Mouse (Mus musculus) adrenal gland, adult 10 weeks (tissue): ENCODE measurements around the gene Tspear. TPM values are rescaled to one million over a fixed set of nuclear protein-coding genes. Genes with fewer than 3 reads are reported as not detected.

Source experiments
- polyA plus RNA-seq: library from polyadenylated mRNA; stranded (reverse); fragments of 350-450 nt; fragmentation: Illumina TruSeq; extraction: RNeasy Lipid Tissue Mini Kit (QIAGEN cat#74804); gene quantifications from one replicate; pipeline ENCODE4 v1.2.3, GENCODE M21; 2014; ENCODE audit warnings: low read depth, low replicate concordance

The Tspear gene
- not detected for polyA plus RNA-seq

GRCm38 (mm10) chr10:77685895-77686664, at the start of gene Tspear:
Gene Tspear, plus strand, starts transcription at chr10:77686569.

GRCm38 (mm10) chr10:77690356-77690807, 4.0 kb downstream of the Tspear start, which contains the start of gene Gm19402:
Gene Gm19402, minus strand, starts transcription at chr10:77690757.

GRCm38 (mm10) chr10:77697133-77697532, 10.8 kb downstream of the Tspear start, which contains the start of gene Gm9508:
Gene Gm9508, minus strand, starts transcription at chr10:77697233.

GRCm38 (mm10) chr10:77706326-77706725, 20.0 kb downstream of the Tspear start, which contains the start of gene Gm10272:
Gene Gm10272, plus strand, starts transcription at chr10:77706626.

DNA sequence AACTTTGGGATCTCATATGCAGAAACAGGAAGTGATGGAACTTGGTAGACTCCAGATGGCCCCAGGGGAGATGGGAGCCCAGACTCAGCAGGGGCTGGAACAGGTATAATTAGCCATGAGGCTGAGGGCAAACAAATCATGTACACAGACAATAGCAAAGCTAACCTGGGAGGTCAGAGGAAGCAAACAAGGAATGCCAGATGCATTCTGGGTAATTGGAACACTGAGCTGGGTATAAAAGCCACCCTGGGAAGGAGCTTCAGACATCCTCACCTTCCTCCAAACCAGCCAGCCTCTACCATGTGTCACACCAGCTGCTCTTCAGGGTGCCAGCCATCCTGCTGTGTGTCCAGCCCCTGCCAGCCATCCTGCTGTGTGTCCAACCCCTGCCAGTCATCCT, 24.8 kb downstream of the Tspear start, which contains the start of gene Gm10024:
TSS of gene Gm10024 (plus strand) at position 301 of the 400 bp plus-strand sequence.

DNA sequence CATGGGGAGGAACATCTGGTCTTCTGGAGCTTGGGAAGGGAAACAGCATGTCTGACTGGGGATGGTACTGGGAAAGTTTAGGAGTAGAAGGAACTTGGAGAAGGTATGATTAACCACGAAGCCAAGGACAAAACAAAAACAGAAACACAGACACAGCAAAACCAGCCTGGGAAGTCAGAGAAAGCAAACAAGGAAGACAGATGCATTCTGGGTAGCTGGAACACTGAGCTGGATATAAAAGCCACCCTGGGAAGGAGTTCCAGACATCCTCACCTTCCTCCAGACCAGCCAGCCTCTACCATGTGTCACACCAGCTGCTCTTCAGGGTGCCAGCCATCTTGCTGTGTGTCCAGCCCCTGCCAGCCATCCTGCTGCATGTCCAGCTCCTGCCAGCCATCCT, 29.1 kb downstream of the Tspear start, which contains the start of gene Gm10142:
TSS of gene Gm10142 (plus strand) at position 301 of the 400 bp plus-strand sequence.

DNA sequence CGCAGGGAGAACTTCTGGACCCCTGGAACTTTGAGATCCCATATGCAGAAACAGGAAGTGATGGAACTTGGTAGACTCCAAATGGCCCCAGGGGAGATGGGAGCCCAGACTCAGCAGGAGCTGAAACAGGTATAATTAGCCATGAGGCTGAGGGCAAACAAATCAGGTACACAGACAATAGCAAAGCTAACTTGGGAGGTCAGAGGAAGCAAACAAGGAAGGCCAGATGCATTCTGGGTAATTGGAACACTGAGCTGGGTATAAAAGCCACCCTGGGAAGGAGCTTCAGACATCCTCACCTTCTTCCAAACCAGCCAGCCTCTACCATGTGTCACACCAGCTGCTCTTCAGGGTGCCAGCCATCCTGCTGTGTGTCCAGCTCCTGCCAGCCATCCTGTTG, 33.9 kb downstream of the Tspear start, which contains the start of gene Krtap12-1:
TSS of gene Krtap12-1 (plus strand) at position 301 of the 400 bp plus-strand sequence.

DNA sequence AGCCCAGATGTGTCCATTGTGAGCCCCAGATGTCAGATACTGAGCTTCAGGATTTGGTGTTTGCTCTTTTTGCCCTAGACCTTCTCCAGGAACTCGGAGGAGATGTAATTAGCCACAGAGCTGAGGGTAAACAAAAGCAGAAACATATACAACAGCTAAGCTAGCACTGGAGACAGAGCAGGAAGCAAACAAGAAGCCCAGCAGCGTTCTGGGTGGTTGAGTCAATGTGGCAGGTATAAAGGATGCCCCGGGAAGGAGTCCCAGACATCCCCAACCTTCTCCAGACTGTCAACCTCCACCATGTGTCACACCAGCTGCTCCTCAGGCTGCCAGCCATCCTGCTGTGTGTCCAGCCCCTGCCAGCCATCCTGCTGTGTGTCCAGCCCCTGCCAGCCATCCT, 39.8 kb downstream of the Tspear start, which contains the start of gene Gm10100:
TSS of gene Gm10100 (plus strand) at position 301 of the 400 bp plus-strand sequence.

DNA sequence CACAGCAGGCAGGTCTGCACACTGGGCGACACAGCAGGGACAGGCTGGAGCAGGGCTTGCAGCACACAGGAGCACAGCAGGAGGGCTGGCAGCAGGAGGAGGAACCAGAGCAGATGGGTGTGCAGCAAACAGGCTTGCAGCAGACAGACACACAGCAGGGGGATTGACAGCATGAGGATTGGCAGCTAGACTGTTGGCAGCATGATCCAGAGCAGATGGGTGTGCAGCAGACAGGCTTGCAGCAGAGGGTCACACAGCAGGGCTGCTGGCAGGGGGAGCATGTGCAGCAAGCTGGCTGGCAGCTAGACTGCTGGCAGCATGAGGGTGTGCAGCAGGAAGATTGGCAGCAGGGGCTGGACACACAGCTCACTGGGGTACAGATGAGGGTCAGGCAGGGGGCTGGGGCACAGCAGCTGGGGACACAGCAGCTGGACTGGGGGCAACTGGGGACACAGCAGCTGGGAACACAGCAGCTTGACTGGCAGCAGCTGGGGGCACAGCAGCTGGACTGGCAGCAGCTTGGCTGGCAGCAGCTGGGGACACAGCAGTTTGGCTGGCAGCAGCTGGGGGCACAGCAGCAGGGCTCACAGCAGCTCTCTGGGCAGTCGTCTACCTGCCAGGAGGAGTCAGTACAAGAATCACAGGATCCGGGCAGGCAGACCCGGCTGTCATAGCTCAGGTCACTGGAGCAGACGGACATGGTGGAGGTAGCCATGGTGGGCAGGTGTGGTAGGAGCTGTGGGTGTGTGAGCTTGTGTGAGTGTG, 55.7 kb downstream of the Tspear start, which contains the start of gene Gm18596:
TSS of gene Gm18596 (minus strand) at position 715 of the 765 bp plus-strand sequence.

GRCm38 (mm10) chr10:77751254-77751653, 64.9 kb downstream of the Tspear start, which contains the start of gene Gm9736:
Gene Gm9736, minus strand, starts transcription at chr10:77751354.

DNA sequence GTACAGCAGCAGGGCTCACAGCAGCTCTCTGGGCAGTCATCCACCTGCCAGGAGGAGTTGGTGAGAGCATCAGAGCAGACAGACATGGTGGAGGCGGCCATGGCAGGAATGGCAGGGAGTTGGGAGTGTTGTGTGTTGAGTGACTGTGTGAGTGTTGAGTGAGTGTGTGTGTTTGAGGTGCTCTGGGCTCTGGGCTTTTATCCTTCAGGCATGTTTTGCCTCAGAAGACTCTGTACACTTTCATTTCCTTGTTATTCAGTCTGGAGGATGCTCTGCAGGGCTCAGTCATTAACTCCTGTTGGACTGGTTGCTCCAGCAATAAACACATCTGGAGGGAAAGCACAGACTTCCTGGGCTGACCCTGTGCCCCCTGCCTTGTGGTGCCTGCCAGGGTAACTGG, 73.2 kb downstream of the Tspear start, which contains the start of gene Gm3233:
TSS of gene Gm3233 (minus strand) at position 101 of the 400 bp plus-strand sequence.

DNA sequence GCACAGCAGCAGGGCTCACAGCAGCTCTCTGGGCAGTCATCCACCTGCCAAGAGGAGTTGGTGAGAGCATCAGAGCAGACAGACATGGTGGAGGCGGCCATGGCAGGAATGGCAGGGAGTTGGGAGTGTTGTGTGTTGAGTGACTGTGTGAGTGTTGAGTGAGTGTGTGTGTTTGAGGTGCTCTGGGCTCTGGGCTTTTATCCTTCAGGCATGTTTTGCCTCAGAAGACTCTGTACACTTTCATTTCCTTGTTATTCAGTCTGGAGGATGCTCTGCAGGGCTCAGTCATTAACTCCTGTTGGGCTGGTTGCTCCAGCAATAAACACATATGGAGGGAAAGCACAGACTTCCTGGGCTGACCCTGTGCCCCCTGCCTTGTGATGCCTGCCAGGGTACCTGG, 84.9 kb downstream of the Tspear start, which contains the start of gene Gm3238:
TSS of gene Gm3238 (minus strand) at position 101 of the 400 bp plus-strand sequence.

DNA sequence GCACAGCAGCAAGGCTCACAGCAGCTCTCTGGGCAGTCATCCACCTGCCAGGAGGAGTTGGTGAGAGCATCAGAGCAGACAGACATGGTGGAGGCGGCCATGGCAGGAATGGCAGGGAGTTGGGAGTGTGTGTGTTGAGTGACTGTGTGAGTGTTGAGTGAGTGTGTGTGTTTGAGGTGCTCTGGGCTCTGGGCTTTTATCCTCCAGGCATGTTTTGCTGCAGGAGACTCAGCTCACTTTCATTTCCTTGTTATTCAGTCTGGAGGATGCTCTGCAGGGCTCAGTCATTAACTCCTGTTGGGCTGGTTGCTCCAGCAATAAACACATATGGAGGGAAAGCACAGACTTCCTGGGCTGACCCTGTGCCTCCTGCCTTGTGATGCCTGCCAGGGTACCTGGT, 90.5 kb downstream of the Tspear start, which contains the start of gene Gm7138:
TSS of gene Gm7138 (minus strand) at position 101 of the 400 bp plus-strand sequence.

GRCm38 (mm10) chr10:77782442-77782841, 96.1 kb downstream of the Tspear start, which contains the start of gene Gm3250:
Gene Gm3250, minus strand, starts transcription at chr10:77782542.

DNA sequence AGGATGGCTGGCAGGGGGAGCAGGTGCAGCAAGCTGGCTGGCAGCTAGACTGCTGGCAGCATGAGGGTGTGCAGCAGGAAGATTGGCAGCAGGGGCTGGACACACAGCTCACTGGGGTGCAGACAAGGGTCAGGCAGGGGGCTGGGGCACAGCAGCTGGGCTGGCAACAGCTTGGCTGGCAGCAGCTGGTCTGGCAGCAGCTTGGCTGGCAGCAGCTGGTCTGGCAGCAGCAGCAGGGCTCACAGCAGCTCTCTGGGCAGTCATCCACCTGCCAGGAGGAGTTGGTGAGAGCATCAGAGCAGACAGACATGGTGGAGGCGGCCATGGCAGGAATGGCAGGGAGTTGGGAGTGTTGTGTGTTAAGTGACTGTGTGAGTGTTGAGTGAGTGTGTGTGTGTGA, 101.5 kb downstream of the Tspear start, which contains the start of gene Gm7137:
TSS of gene Gm7137 (minus strand) at position 325 of the 400 bp plus-strand sequence.

DNA sequence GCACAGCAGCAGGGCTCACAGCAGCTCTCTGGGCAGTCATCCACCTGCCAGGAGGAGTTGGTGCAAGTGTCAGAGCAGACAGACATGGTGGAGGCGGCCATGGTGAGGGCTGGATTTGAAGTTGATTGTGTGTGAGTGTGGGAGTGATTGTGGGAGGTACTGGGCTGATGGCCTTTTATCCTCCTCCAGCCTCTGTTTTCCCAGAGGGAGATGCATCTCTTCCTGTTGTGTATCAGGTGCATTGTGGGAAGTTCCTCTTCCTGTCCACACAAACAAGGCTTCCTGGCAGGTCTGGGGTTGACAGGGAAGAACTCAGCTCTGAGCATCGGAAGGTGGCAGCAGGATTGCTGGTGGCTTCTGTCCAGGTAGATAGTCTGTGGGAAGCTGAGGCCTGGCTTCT, 108.6 kb downstream of the Tspear start, which contains the start of gene Gm9639:
TSS of gene Gm9639 (minus strand) at position 101 of the 400 bp plus-strand sequence.

DNA sequence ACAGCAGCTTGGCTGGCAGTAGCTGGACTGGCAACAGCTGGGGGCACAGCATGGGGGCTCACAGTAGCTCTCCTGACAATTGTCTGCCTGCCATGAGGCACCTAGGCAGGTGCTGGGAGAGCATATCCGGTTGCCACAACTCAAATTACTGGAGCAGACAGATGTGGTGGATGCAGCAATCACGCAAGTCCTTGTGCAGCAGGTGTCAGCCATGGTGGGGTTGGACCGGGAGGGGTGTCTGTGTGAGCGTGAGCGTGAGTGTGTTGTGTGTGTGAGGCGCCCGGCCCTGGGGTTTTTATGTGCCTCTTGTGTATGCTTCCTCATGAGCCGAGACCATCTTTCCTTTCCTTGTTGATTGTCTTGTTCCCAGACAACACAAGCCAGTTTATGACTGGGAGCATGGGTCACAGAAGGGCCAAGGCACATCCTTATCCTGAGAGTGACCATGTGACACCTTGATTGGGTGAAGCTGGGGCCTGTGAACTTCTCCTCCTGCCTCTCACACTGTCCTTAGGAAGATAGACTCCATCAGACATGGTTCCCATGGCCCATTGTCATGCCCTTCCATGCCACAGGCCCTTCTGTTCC, 112.6 kb downstream of the Tspear start, which contains the start of gene Gm19668:
TSS of gene Gm19668 (minus strand) at position 213 of the 588 bp plus-strand sequence.

GRCm38 (mm10) chr10:77811743-77812142, 125.4 kb downstream of the Tspear start, which contains the start of gene Gm9507:
Gene Gm9507, minus strand, starts transcription at chr10:77811843.

DNA sequence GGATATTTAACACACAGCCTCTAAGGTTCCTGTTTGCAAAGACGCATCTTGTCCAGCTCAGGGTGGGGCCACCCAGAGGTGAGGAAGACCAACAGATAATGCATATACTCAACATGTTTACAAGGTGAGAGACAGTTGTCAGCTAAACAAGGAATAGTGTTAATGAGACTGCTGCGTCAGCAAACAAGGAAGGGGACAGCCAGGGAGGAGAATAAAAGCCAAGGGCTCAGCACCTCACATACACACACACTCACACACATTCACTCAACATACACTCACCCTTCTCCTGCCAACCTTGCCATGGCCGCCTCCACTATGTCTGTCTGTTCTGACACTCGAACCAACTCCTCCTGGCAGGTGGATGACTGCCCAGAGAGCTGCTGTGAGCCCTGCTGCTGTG, 128.0 kb downstream of the Tspear start, which contains the start of gene Gm2696:
TSS of gene Gm2696 (plus strand) at position 301 of the 400 bp plus-strand sequence.

DNA sequence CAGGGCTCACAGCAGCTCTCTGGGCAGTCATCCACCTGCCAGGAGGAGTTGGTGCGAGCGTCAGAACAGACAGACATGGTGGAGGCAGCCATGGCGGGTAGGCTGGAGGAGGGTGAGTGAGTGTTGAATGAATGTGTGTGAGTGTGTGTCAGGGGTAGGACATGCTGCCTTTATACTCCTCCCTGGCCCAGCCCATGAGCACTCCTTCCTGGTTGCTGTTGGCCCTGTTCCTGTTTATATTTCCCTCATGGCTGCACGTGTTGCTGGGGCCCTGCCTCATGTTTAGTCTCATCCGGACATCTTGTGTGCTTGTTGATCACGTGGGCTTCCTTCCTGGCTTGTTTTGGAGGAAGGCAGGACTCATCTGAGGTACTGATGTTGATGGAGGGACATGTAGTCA, 140.6 kb downstream of the Tspear start, which contains the start of gene Krtap10-4:
TSS of gene Krtap10-4 (minus strand) at position 145 of the 400 bp plus-strand sequence.

DNA sequence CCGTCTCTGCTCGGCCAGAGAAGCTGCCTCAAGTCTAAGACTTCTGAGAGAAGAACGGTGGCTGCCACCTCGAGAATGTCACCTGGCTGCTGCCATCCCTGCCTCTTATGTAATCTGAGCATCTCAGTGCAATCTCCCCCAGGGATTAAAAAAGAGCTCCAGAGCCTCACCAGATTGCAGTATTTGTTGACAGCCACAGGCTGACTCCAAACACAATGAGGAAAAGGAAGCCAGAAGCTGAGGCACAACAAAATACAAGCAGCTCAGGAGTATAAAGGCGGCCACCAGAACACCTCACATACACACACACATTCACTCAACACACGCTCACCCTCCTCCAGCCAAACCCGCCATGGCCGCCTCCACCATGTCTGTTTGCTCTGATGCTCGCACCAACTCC, 149.3 kb downstream of the Tspear start, which contains the start of gene Krtap10-10:
TSS of gene Krtap10-10 (plus strand) at position 301 of the 400 bp plus-strand sequence.

